Mouse (Mus musculus) heart, postnatal 0 days (tissue): Measurements from ENCODE around the gene Clmp. TPM values are rescaled to one million over a fixed set of nuclear protein-coding genes. Genes with fewer than 3 reads are reported as not detected.

Experiments
- ATAC-seq: fragments of 200-750 bp; cut with Nextera tagmentation; 2 replicates; pipeline ENCODE4 v1.8.0; 2017; ENCODE audit warnings: low read depth, moderate number of reproducible peaks, moderate library complexity; ENCODE audit not compliant: insufficient read depth
- DNase-seq: peaks from one replicate; pipeline ENCODE4 v3.0.0-alpha.2; 2016; ENCODE audit warnings: low spot score
- H3K27ac ChIP-seq: fragments of 300-500 bp; sonication (generic); 2 replicates; pipeline ENCODE4 v1.5.1; 2014; ENCODE audit warnings: low read depth, mild to moderate bottlenecking
- H3K27me3 ChIP-seq: fragments of 300-500 bp; sonication (generic); 2 replicates; pipeline ENCODE4 v1.6.1; 2014; ENCODE audit warnings: low read length, mixed read lengths; ENCODE audit not compliant: control insufficient read depth, insufficient read depth
- H3K36me3 ChIP-seq: fragments of 300-500 bp; sonication (generic); replicated peaks from 2 replicates; pipeline ENCODE4 v1.6.1; 2014; ENCODE audit warnings: low read length, mixed read lengths; ENCODE audit not compliant: control insufficient read depth, insufficient read depth
- H3K4me1 ChIP-seq: fragments of 300-500 bp; sonication (generic); 2 replicates; pipeline ENCODE4 v1.6.1; 2014; ENCODE audit warnings: antibody characterized with exemption; ENCODE audit not compliant: control insufficient read depth, insufficient read depth
- H3K4me2 ChIP-seq: fragments of 300-500 bp; sonication (generic); 2 replicates; pipeline ENCODE4 v1.6.1; 2014; ENCODE audit warnings: low read depth, mild to moderate bottlenecking, low read length, moderate library complexity
- H3K4me3 ChIP-seq: fragments of 300-500 bp; sonication (generic); 2 replicates; pipeline ENCODE4 v1.5.1; 2014; ENCODE audit warnings: low read depth, low read length
- H3K9ac ChIP-seq: fragments of 300-500 bp; sonication (generic); replicated peaks from 2 replicates; pipeline ENCODE4 v1.6.1; 2014; ENCODE audit warnings: low read depth, low read length, mixed read lengths
- H3K9me3 ChIP-seq: fragments of 300-500 bp; sonication (generic); replicated peaks from 2 replicates; pipeline ENCODE4 v1.6.1; 2016; ENCODE audit warnings: low read length; ENCODE audit not compliant: control insufficient read depth
- CTCF ChIP-seq: IDR thresholded peaks from 2 replicates; pipeline ENCODE4 v1.5.1; 2016; ENCODE audit warnings: antibody characterized with exemption, control low read depth, low read depth
- EP300 ChIP-seq: IDR thresholded peaks from 2 replicates; pipeline ENCODE4 v1.6.1; 2016; ENCODE audit warnings: antibody characterized with exemption, low read depth
- WGBS: fragments of 180-500 bp; shearing (Covaris S2); extraction: QIAGEN DNeasy Blood & Tissue Kit; methylation state at CpG from one replicate; pipeline ENCODE4 v1.1.7; 2014; 5-methylcytosine and 5-hydroxymethylcytosine counted together
- polyA plus RNA-seq: library from polyadenylated mRNA; unstranded; fragments of >200 nt; fragmentation: Nextera tagmentation; extraction: Ambion mirVana; gene quantifications from 2 replicates; pipeline ENCODE4 v1.2.1, GENCODE M21; 2015
- total RNA-seq: library from RNA; depleted of rRNA; stranded (reverse); fragments of >200 nt; gene quantifications from 2 replicates; pipeline ENCODE4 v1.2.3, GENCODE M21; 2014; ENCODE audit warnings: low replicate concordance; rRNA removed

Clmp gene
- 2.5 and 3.4 TPM in 2 replicates for total RNA-seq
- polyA plus RNA-seq, result 4.7 TPM in 2 replicates

DNA sequence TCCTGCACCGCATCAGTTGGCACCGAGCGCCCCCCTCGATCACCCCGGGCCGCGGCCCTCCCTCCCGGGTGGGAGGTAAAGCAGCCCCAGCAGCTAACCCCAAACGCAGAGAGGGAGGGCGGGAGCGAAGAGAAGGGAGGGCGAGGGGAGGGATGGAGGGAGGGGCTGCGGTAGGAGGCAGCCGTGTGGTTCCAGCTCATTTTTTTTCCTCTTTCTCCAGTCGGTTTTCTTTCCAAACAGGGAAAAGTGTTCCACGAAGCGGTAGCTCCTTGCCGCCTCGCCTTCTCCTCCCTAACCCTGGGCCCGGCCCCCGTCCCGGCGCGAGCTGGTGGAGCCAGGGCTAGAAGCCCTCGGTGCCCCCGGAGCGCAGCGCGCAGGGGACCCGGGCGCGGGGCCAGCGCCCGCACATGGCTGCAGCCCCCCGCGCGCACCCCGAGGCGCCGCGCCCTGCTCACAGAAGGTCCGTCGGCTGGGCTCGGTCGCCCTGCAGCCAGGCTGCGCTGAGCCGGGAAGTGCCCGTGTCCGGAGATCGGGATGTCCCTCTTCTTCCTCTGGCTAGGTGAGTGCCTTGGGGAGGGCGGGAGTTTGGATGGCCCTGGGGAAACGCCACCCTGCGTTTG lies at the start of gene Clmp:
Clmp (plus strand) TSS at position 162 of the 620 bp plus-strand sequence.
- Histone ChIP-seq H3K36me3 (no peaks in the 10 kb centered on the region), H3K4me2 (peak within 1 kb of the TSS; percentile 96), H3K4me1 (peaks cover 7% of the 10 kb centered on the region; the same call in 1 of the 2 replicates), H3K27ac (peak within 1 kb of the TSS; percentile 66), H3K4me3 (peak within 1 kb of the TSS; percentile 66), H3K9ac (peak within 1 kb of the TSS; percentile 59), H3K9me3 (no peaks in the 10 kb centered on the region), H3K27me3 (peaks cover 35% of the 10 kb centered on the region)
- TF ChIP-seq CTCF (no peak), EP300 (no peak)
- DNase-seq (no peak), ATAC-seq (peak; percentile 44)
- WGBS, result under 1% methylated on average over 29 of the region's 53 CpGs

DNA sequence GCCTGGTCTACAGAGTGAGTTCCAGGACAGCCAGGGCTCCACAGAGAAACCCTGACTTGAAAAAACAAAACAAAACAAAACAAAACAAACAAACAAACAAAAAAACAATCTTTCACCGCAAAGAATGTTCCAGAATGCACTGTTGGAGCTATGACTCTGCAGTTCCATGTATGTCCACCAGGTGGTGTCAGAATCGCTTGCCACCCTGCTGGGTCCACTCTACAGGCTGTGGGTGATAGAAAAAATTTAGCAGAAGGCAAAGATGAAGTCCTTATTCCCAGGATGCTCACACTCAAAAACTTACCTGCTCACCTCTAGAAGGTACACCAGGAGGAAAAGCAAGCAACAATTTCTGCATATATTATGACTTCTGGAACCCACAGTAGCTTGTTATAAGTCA lies 49.7 kb upstream of the Clmp start:
- peak; percentile 98 for TF ChIP-seq CTCF
- TF ChIP-seq EP300, result no peak
- no peaks in the 10 kb centered on the region for H3K27me3 ChIP-seq
- peaks cover 5% of the 10 kb centered on the region; the same call in 1 of the 2 replicates for H3K4me1 ChIP-seq
- no peaks in the 10 kb centered on the region for H3K9me3 ChIP-seq
- no peaks in the 10 kb centered on the region for H3K36me3 ChIP-seq
- H3K27ac ChIP-seq, result no peak overlapping the region
- H3K4me3 ChIP-seq, result no peak overlapping the region
- H3K9ac ChIP-seq, result no peak overlapping the region
- WGBS, result 6% methylated on average over 2 of the region's 2 CpGs
- 0 out of 2 replicates have a peak, but pooled peaks have one; percentile 34 for ATAC-seq
- H3K4me2 ChIP-seq, result no peak overlapping the region
- DNase-seq, result peak; percentile 57

DNA sequence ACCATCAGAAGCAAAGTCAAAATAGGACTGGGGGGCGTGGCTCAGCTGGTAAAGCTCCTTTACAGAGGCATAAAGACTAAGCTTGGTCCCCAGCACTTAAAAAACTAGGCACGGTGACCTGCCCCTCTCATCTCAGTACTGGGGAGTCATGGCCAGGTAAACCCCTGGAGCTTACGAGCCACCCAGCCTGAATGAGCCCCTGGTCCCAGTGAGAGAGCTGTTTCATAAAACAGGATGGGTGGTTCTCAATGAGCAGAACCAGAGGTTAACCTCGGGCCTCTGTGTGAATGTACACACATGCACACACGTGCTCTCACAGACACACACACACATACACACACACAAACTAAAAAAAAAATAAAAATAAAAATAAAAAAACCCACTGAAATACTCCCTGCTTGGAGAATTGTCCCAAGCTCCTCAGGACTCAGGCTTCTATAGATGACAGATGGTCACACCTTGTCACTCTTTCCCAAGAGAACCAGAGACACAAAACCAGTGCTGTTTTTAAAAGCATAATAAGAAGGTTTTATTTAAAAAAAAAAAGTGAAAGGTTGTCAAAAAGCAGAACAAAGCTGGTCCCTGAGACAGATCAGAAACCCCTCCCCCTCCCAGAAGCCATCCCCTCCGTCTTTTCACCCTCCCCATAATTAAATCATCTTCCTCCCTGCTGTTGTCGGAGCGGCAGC lies 47.9 kb upstream of the Clmp start:
- Histone ChIP-seq H3K4me2 (peak overlapping the region; percentile 81), H3K27me3 (no peaks in the 10 kb centered on the region), H3K4me1 (peaks cover 5% of the 10 kb centered on the region; the same call in 1 of the 2 replicates), H3K27ac (no peak overlapping the region), H3K36me3 (no peaks in the 10 kb centered on the region), H3K4me3 (peak overlapping the region; percentile 55), H3K9ac (peak overlapping the region; percentile 64), H3K9me3 (no peaks in the 10 kb centered on the region)
- TF ChIP-seq CTCF (no peak), EP300 (no peak)
- ATAC-seq (0 out of 2 replicates have a peak, but pooled peaks have one; percentile 9), DNase-seq (no peak)
- WGBS, result 46% methylated on average over 8 of the region's 8 CpGs

- Histone ChIP-seq H3K4me1 (peaks cover 5% of the 10 kb centered on the region; the same call in 1 of the 2 replicates), H3K36me3 (no peaks in the 10 kb centered on the region), H3K27me3 (no peaks in the 10 kb centered on the region), H3K4me3 (peak overlapping the region; percentile 55), H3K4me2 (peak overlapping the region; percentile 81), H3K9ac (peak overlapping the region; percentile 64), H3K27ac (no peak overlapping the region), H3K9me3 (no peaks in the 10 kb centered on the region)
- TF ChIP-seq CTCF (no peak), EP300 (no peak)
- 5% methylated on average over 14 of the region's 14 CpGs for WGBS
- ATAC-seq (peak; percentile 28; the same call in 1 of the 2 replicates), DNase-seq (peak; percentile 33)
These were observed 47.2 kb upstream of the Clmp start for GRCm38 (mm10) chr9:40638394-40639049.

- H3K27me3 ChIP-seq, result no peaks in the 10 kb centered on the region
- H3K36me3 ChIP-seq, result no peaks in the 10 kb centered on the region
- H3K9ac ChIP-seq, result no peak overlapping the region
- no peak overlapping the region for H3K4me2 ChIP-seq
- H3K4me3 ChIP-seq, result no peak overlapping the region
- H3K9me3 ChIP-seq, result no peaks in the 10 kb centered on the region
- DNase-seq (no peak), ATAC-seq (no peak)
- H3K27ac ChIP-seq, result no peak overlapping the region
- TF ChIP-seq EP300 (no peak), CTCF (no peak)
- peaks cover 5% of the 10 kb centered on the region; the same call in 1 of the 2 replicates for H3K4me1 ChIP-seq
- WGBS, result 77% methylated on average over 10 of the region's 10 CpGs
These were observed 46.1 kb upstream of the Clmp start for GRCm38 (mm10) chr9:40639536-40640187.
